Mouse (Mus musculus) megakaryocyte, embryonic 14.5 days (primary cell): ENCODE data around the gene Spocd1. TPM values are rescaled to one million over a fixed set of nuclear protein-coding genes. Genes with fewer than 3 reads are reported as not detected.

Experiments
- H3K27me3 ChIP-seq: replicated peaks from 2 replicates; pipeline ENCODE3; 2012; ENCODE audit warnings: inconsistent platforms
- H3K36me3 ChIP-seq: replicated peaks from 2 replicates; pipeline ENCODE3; 2012; ENCODE audit warnings: low read length, inconsistent platforms, mixed read lengths
- H3K4me1 ChIP-seq: 2 replicates; pipeline ENCODE4 v1.6.1; 2012; ENCODE audit warnings: inconsistent platforms
- H3K4me3 ChIP-seq: replicated peaks from 2 replicates; pipeline ENCODE3; 2012; ENCODE audit warnings: moderate library complexity, mild to moderate bottlenecking, inconsistent platforms
- H3K9me3 ChIP-seq: 2 replicates; pipeline ENCODE4 v1.6.1; 2012; ENCODE audit warnings: inconsistent platforms
- FLI1 ChIP-seq: IDR thresholded peaks from 2 replicates; pipeline ENCODE4 v1.6.1; 2012; ENCODE audit warnings: low read length, inconsistent platforms, mixed read lengths
- GATA1 ChIP-seq: IDR thresholded peaks from 3 replicates; pipeline ENCODE4 v1.6.1; 2012; ENCODE audit warnings: mixed read lengths, low read length, inconsistent platforms, borderline replicate concordance
- polyA plus RNA-seq: library from polyadenylated mRNA; stranded (reverse); fragments of >175 nt; gene quantifications from 2 replicates; pipeline ENCODE4 v1.2.3, GENCODE M21; 2012; ENCODE audit warnings: low replicate concordance; ENCODE audit not compliant: insufficient read depth

Spocd1 gene
- polyA plus RNA-seq, 1 experiment = 0.43 TPM

GRCm38 (mm10) chr4:129970168-129970567, 41.1 kb downstream of the Spocd1 start:
- TF ChIP-seq GATA1 (no peak), FLI1 (no peak)
- H3K27me3 ChIP-seq = peaks cover 85% of the 10 kb centered on the region
- no peaks in the 10 kb centered on the region for H3K36me3 ChIP-seq
- H3K4me1 ChIP-seq = no peaks in the 10 kb centered on the region
- H3K4me3 ChIP-seq = no peak overlapping the region
- no peaks in the 10 kb centered on the region for H3K9me3 ChIP-seq

GRCm38 (mm10) chr4:129970861-129971260, 41.8 kb downstream of the Spocd1 start:
- Histone ChIP-seq H3K4me1 (no peaks in the 10 kb centered on the region), H3K27me3 (peaks cover 84% of the 10 kb centered on the region), H3K4me3 (no peak overlapping the region), H3K36me3 (no peaks in the 10 kb centered on the region), H3K9me3 (no peaks in the 10 kb centered on the region)
- TF ChIP-seq GATA1 = no peak
- TF ChIP-seq FLI1 = no peak

GRCm38 (mm10) chr4:129971989-129972388, 42.9 kb downstream of the Spocd1 start:
- H3K4me3 ChIP-seq = no peak overlapping the region
- TF ChIP-seq GATA1 (no peak), FLI1 (no peak)
- no peaks in the 10 kb centered on the region for H3K36me3 ChIP-seq
- H3K27me3 ChIP-seq = peaks cover 85% of the 10 kb centered on the region
- H3K9me3 ChIP-seq = no peaks in the 10 kb centered on the region
- H3K4me1 ChIP-seq = no peaks in the 10 kb centered on the region

GRCm38 (mm10) chr4:129974285-129974684, 45.2 kb downstream of the Spocd1 start:
- Histone ChIP-seq H3K27me3 (peaks cover 88% of the 10 kb centered on the region), H3K4me1 (no peaks in the 10 kb centered on the region), H3K4me3 (no peak overlapping the region), H3K9me3 (no peaks in the 10 kb centered on the region), H3K36me3 (no peaks in the 10 kb centered on the region)
- TF ChIP-seq FLI1 (no peak), GATA1 (no peak)

GRCm38 (mm10) chr4:129977256-129977655, 48.2 kb downstream of the Spocd1 start:
- no peaks in the 10 kb centered on the region for H3K4me1 ChIP-seq
- H3K27me3 ChIP-seq = peaks cover 94% of the 10 kb centered on the region
- no peaks in the 10 kb centered on the region for H3K36me3 ChIP-seq
- no peak overlapping the region for H3K4me3 ChIP-seq
- no peaks in the 10 kb centered on the region for H3K9me3 ChIP-seq
- no peak for TF ChIP-seq FLI1
- TF ChIP-seq GATA1 = no peak

- H3K4me3 ChIP-seq = no peak overlapping the region
- H3K9me3 ChIP-seq = no peaks in the 10 kb centered on the region
- peaks cover 96% of the 10 kb centered on the region for H3K27me3 ChIP-seq
- H3K4me1 ChIP-seq = no peaks in the 10 kb centered on the region
- TF ChIP-seq GATA1 (no peak), FLI1 (no peak)
- H3K36me3 ChIP-seq = no peaks in the 10 kb centered on the region
These were observed 49.2 kb downstream of the Spocd1 start for GRCm38 (mm10) chr4:129978227-129978626.

- Histone ChIP-seq H3K36me3 (no peaks in the 10 kb centered on the region), H3K27me3 (peaks cover 96% of the 10 kb centered on the region), H3K4me3 (no peak overlapping the region), H3K4me1 (peaks cover 5% of the 10 kb centered on the region), H3K9me3 (0 out of 2 replicates have a peak, but pooled peaks cover 6% of the 10 kb centered on the region)
- TF ChIP-seq FLI1 = no peak
- no peak for TF ChIP-seq GATA1
These were observed 49.9 kb downstream of the Spocd1 start for GRCm38 (mm10) chr4:129978930-129979329.

GRCm38 (mm10) chr4:129981657-129982056, 52.6 kb downstream of the Spocd1 start:
- TF ChIP-seq FLI1 = no peak
- TF ChIP-seq GATA1 = no peak
- 0 out of 2 replicates have a peak, but pooled peaks cover 6% of the 10 kb centered on the region for H3K9me3 ChIP-seq
- H3K36me3 ChIP-seq = no peaks in the 10 kb centered on the region
- peaks cover 29% of the 10 kb centered on the region for H3K4me1 ChIP-seq
- no peak overlapping the region for H3K4me3 ChIP-seq
- H3K27me3 ChIP-seq = peaks cover 98% of the 10 kb centered on the region

- Histone ChIP-seq H3K27me3 (peaks cover 99% of the 10 kb centered on the region), H3K4me1 (peaks cover 43% of the 10 kb centered on the region), H3K9me3 (0 out of 2 replicates have a peak, but pooled peaks cover 6% of the 10 kb centered on the region), H3K36me3 (no peaks in the 10 kb centered on the region), H3K4me3 (no peak overlapping the region)
- TF ChIP-seq GATA1 = no peak
These were observed 54.0 kb downstream of the Spocd1 start for GRCm38 (mm10) chr4:129983046-129983445.

- peaks cover 46% of the 10 kb centered on the region for H3K4me1 ChIP-seq
- TF ChIP-seq FLI1 (no peak), GATA1 (no peak)
- no peaks in the 10 kb centered on the region for H3K36me3 ChIP-seq
- peaks cover 99% of the 10 kb centered on the region for H3K27me3 ChIP-seq
- H3K4me3 ChIP-seq = peak overlapping the region; percentile 82
- 0 out of 2 replicates have a peak, but pooled peaks cover 6% of the 10 kb centered on the region for H3K9me3 ChIP-seq
These were observed 54.8 kb downstream of the Spocd1 start for GRCm38 (mm10) chr4:129983764-129984420.
